Mouse (Mus musculus) adrenal gland, postnatal 4 days (tissue): ENCODE results near the gene Grik5. TPM values are rescaled to one million over a fixed set of nuclear protein-coding genes. Genes with fewer than 3 reads are reported as not detected.

ENCODE experiments used
- DNase-seq, 2 experiments: peaks; one replicate each; pipeline ENCODE4 v3.0.0; 2021 to 2022; ENCODE audit warnings: low spot score in 2 of 2, mixed read lengths in 2 of 2
- long read RNA-seq, 2 experiments: library from polyadenylated mRNA; stranded (forward); transcript quantifications; one replicate each; pipeline ENCODE4 v2.0.0; 2021
- total RNA-seq, 2 experiments: library from RNA; stranded (reverse); gene quantifications; 2 replicates each; pipeline ENCODE4 v1.2.3; 2021

Grik5 gene
- total RNA-seq: 10 to 100 TPM; 38.1 to 45.1 TPM
- long read RNA-seq, experiment 1, transcript Grik5-201 (20 exons, 3,763 nt): major isoform, 6 of 27 reads
- long read RNA-seq, experiment 1, partial matches to known transcripts: 14 of 27 reads
- long read RNA-seq, experiment 1, other reads (novel, unspliced or antisense): 7 of 27 reads
- long read RNA-seq, experiment 2, transcript Grik5-201 (20 exons, 3,763 nt): major isoform, 8 of 74 reads
- long read RNA-seq, experiment 2, partial matches to known transcripts: 39 of 74 reads
- long read RNA-seq, experiment 2, other reads (novel, unspliced or antisense): 26 of 74 reads

- DNase-seq: no peak
Measured at GRCm38 (mm10) chr7:25071979-25072715, at the start of gene Grik5, which contains the start of gene Zfp574. Gene Grik5 (minus strand): TSS chr7:25072346. Gene Zfp574 (plus strand): TSS chr7:25072567.

GRCm38 (mm10) chr7:25121240-25121786 is 49.2 kb upstream of the Grik5 start:
- no peak for DNase-seq

GRCm38 (mm10) chr7:25120061-25120834 is 48.1 kb upstream of the Grik5 start:
- DNase-seq: no peak

GRCm38 (mm10) chr7:25112956-25113603 is 40.9 kb upstream of the Grik5 start:
- no peak for DNase-seq

- no peak for DNase-seq
Measured at GRCm38 (mm10) chr7:25112178-25112955, 40.2 kb upstream of the Grik5 start.

- no peak for DNase-seq
Measured at GRCm38 (mm10) chr7:25110336-25110735, 38.2 kb upstream of the Grik5 start.

- no peak for DNase-seq
Measured at GRCm38 (mm10) chr7:25109355-25109754, 37.2 kb upstream of the Grik5 start.

GRCm38 (mm10) chr7:25106790-25107502 is 34.8 kb upstream of the Grik5 start:
- no peak for DNase-seq

GRCm38 (mm10) chr7:25105411-25106160 is 33.4 kb upstream of the Grik5 start:
- DNase-seq: peak; percentile 52 to 63

- DNase-seq: no peak
Measured at GRCm38 (mm10) chr7:25099581-25099980, 27.4 kb upstream of the Grik5 start.

- DNase-seq: no peak
Measured at GRCm38 (mm10) chr7:25098169-25098568, 26.0 kb upstream of the Grik5 start.

- no peak for DNase-seq
Measured at GRCm38 (mm10) chr7:25089875-25090274, 17.7 kb upstream of the Grik5 start.

GRCm38 (mm10) chr7:25088968-25089367 is 16.8 kb upstream of the Grik5 start:
- DNase-seq: no peak

GRCm38 (mm10) chr7:25088531-25088930 is 16.4 kb upstream of the Grik5 start:
- no peak for DNase-seq

GRCm38 (mm10) chr7:25087972-25088371 is 15.8 kb upstream of the Grik5 start:
- no peak for DNase-seq

GRCm38 (mm10) chr7:25087256-25087912 is 15.2 kb upstream of the Grik5 start:
- DNase-seq: no peak

- no peak for DNase-seq
Measured at GRCm38 (mm10) chr7:25086656-25087055, 14.5 kb upstream of the Grik5 start.

GRCm38 (mm10) chr7:25084621-25085020 is 12.5 kb upstream of the Grik5 start:
- DNase-seq: no peak
